Mouse (Mus musculus): ENCODE measurements around the gene Il17f. TPM values are rescaled to one million over a fixed set of nuclear protein-coding genes. Genes with fewer than 3 reads are reported as not detected.

The Il17f gene
- polyA plus RNA-seq, 1 experiment from 2014 or later: 0.16 TPM

GRCm38 (mm10) chr1:20761411-20761810, 29.0 kb downstream of the Il17f start:
- no peak for DNase-seq (ENCODE audit: low spot score)
- 80% methylated on average over 4 of the region's 4 CpGs for WGBS

GRCm38 (mm10) chr1:20760331-20760730, 30.1 kb downstream of the Il17f start:
- WGBS: 93% methylated on average over 5 of the region's 5 CpGs
- Histone ChIP-seq H3K27ac (replicated peaks) (no peak overlapping the region), H3K4me1 (no peaks in the 10 kb centered on the region), H3K9me3 (no peaks in the 10 kb centered on the region), H3K27me3 (replicated peaks; ENCODE audit: low read depth, poor library complexity, severe bottlenecking) (no peaks in the 10 kb centered on the region), H3K4me3 (no peak overlapping the region), H3K36me3 (replicated peaks) (no peaks in the 10 kb centered on the region)
- no peak for DNase-seq (ENCODE audit: low spot score)

More at GRCm38 (mm10) chr1:20761411-20761810, 29.0 kb downstream of the Il17f start:
- Histone ChIP-seq H3K4me3 (no peak overlapping the region), H3K27me3 (replicated peaks; ENCODE audit: low read depth, poor library complexity, severe bottlenecking) (no peaks in the 10 kb centered on the region), H3K4me1 (no peaks in the 10 kb centered on the region), H3K36me3 (replicated peaks) (no peaks in the 10 kb centered on the region), H3K27ac (replicated peaks) (no peak overlapping the region), H3K9me3 (no peaks in the 10 kb centered on the region)

GRCm38 (mm10) chr1:20759799-20760198, 30.6 kb downstream of the Il17f start:
- Histone ChIP-seq H3K4me3 (no peak overlapping the region), H3K9me3 (no peaks in the 10 kb centered on the region), H3K27me3 (replicated peaks; ENCODE audit: low read depth, poor library complexity, severe bottlenecking) (no peaks in the 10 kb centered on the region), H3K4me1 (no peaks in the 10 kb centered on the region), H3K36me3 (replicated peaks) (no peaks in the 10 kb centered on the region), H3K27ac (replicated peaks) (no peak overlapping the region)
- 83% methylated on average over 10 of the region's 10 CpGs for WGBS
- DNase-seq (ENCODE audit: low spot score): no peak

GRCm38 (mm10) chr1:20757586-20757985, 32.8 kb downstream of the Il17f start:
- WGBS: 88% methylated on average over 3 of the region's 3 CpGs
- no peaks in the 10 kb centered on the region for H3K36me3 ChIP-seq (replicated peaks)
- no peaks in the 10 kb centered on the region for H3K9me3 ChIP-seq
- H3K4me1 ChIP-seq: no peaks in the 10 kb centered on the region
- no peak for DNase-seq (ENCODE audit: low spot score)
- H3K27me3 ChIP-seq (replicated peaks; ENCODE audit: low read depth, poor library complexity, severe bottlenecking): no peaks in the 10 kb centered on the region
- H3K4me3 ChIP-seq: no peak overlapping the region
- H3K27ac ChIP-seq (replicated peaks): no peak overlapping the region

- H3K4me3 ChIP-seq: no peak overlapping the region
- no peak overlapping the region for H3K27ac ChIP-seq (replicated peaks)
- no peaks in the 10 kb centered on the region for H3K36me3 ChIP-seq (replicated peaks)
- no peaks in the 10 kb centered on the region for H3K4me1 ChIP-seq
- no peak for DNase-seq (ENCODE audit: low spot score)
- H3K9me3 ChIP-seq: peaks cover 4% of the 10 kb centered on the region; the same call in 1 of the 2 replicates
- no peaks in the 10 kb centered on the region for H3K27me3 ChIP-seq (replicated peaks; ENCODE audit: low read depth, poor library complexity, severe bottlenecking)
- WGBS: 83% methylated on average over 10 of the region's 10 CpGs
Measured at GRCm38 (mm10) chr1:20754439-20754838, 36.0 kb downstream of the Il17f start.

DNA sequence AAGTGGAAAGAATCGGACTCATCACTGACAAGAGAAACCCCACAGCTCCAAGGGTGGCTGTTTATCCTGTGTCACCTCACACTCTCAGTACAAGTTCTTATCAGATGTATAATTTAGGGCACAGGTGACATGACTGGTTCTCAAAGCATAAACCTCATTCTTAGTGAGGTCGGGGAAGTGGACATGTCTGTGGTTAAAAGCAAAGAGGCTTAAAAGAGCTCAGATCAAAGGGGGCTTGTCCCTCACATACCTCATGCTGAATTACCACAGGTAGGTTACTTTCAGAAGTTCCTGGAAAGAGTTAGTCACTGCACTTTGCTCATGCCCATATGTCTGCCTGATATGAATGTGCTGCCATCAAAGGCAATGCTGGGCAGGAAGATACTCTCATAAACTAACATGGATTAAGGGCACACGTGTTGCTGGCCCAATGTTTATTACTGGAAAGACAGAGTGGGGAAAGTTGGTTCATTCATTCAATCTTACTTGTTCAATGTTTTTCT, 49.9 kb downstream of the Il17f start:
- no peak overlapping the region for H3K27ac ChIP-seq (replicated peaks)
- WGBS: 85% methylated on average over 3 of the region's 3 CpGs
- no peaks in the 10 kb centered on the region for H3K36me3 ChIP-seq (replicated peaks)
- H3K4me1 ChIP-seq: 0 out of 2 replicates have a peak, but pooled peaks cover 4% of the 10 kb centered on the region
- H3K4me3 ChIP-seq: no peak overlapping the region
- no peak for DNase-seq (ENCODE audit: low spot score)
- no peaks in the 10 kb centered on the region for H3K9me3 ChIP-seq
- H3K27me3 ChIP-seq (replicated peaks; ENCODE audit: low read depth, poor library complexity, severe bottlenecking): no peaks in the 10 kb centered on the region

- no peaks in the 10 kb centered on the region for H3K9me3 ChIP-seq
- H3K36me3 ChIP-seq (replicated peaks): no peaks in the 10 kb centered on the region
- 90% methylated on average over 2 of the region's 2 CpGs for WGBS
- H3K4me1 ChIP-seq: 0 out of 2 replicates have a peak, but pooled peaks cover 2% of the 10 kb centered on the region
- H3K27ac ChIP-seq (replicated peaks): no peak overlapping the region
- H3K4me3 ChIP-seq: no peak overlapping the region
- no peaks in the 10 kb centered on the region for H3K27me3 ChIP-seq (replicated peaks; ENCODE audit: low read depth, poor library complexity, severe bottlenecking)
- DNase-seq (ENCODE audit: low spot score): no peak
Measured at GRCm38 (mm10) chr1:20738483-20738882, 51.9 kb downstream of the Il17f start.

DNA sequence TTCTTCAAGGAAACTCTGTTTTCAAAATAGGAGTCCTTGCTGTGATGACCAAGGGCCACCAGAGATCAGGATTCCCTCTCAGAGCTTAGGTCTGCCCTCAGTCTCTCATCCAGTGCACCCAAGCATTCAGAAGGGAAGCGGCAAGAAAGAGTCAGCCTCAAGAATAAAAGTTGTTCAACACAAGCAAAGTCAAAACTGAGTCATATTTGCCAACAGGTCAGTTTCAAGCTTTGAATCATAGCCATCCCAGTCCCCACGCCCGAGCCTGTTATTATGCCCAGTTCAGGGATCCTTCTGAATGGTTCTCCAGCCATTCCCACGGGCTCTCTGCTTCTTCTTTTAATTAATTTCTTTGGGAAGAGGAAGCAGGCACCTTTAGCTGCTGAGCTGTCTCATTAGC, 53.8 kb downstream of the Il17f start:
- Histone ChIP-seq H3K4me3 (no peak overlapping the region), H3K27ac (replicated peaks) (no peak overlapping the region), H3K4me1 (0 out of 2 replicates have a peak, but pooled peaks cover 3% of the 10 kb centered on the region), H3K36me3 (replicated peaks) (no peaks in the 10 kb centered on the region), H3K9me3 (no peaks in the 10 kb centered on the region), H3K27me3 (replicated peaks; ENCODE audit: low read depth, poor library complexity, severe bottlenecking) (no peaks in the 10 kb centered on the region)
- DNase-seq (ENCODE audit: low spot score): no peak
- 81% methylated on average over 4 of the region's 4 CpGs for WGBS

DNA sequence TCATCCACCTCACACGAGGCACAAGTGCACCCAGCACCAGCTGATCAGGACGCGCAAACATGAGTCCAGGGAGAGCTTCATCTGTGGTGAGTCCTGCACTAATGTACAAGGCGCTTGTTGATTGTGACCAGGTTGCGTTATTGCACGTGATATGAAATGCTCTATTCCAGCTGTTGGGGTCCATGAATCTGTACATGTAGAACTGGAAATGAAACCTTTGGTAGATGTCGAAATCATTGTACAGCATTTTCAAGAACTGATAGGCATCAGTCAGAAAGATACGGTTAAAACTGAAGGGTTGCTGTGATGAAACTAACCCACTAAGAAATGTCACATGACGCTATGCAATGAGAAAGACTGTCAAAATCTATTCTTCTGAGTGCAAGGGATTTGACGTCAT, 59.5 kb downstream of the Il17f start, which contains the start of gene Il17a:
TSS of gene Il17a (plus strand) at position 3 of the 400 bp plus-strand sequence.
- H3K9me3 ChIP-seq: peaks cover 9% of the 10 kb centered on the region; the same call in 1 of the 2 replicates
- no peaks in the 10 kb centered on the region for H3K36me3 ChIP-seq (replicated peaks)
- 0 out of 2 replicates have a peak, but pooled peaks cover 3% of the 10 kb centered on the region for H3K4me1 ChIP-seq
- H3K27me3 ChIP-seq (replicated peaks; ENCODE audit: low read depth, poor library complexity, severe bottlenecking): no peaks in the 10 kb centered on the region
- no peak within 1 kb of the TSS for H3K4me3 ChIP-seq
- 92% methylated on average over 10 of the region's 10 CpGs for WGBS
- DNase-seq (ENCODE audit: low spot score): no peak
- H3K27ac ChIP-seq (replicated peaks): no peak within 1 kb of the TSS

Other genes with a start within 250 kb of the Il17f start
- 0.01 TPM in 2 replicates for gene Pkhd1, start 172.6 kb downstream of the Il17f start, polyA plus RNA-seq (2016; fragmentation: Nextera tagmentation; extraction: Ambion mirVana)
- gene Il17a, start 59.7 kb downstream of the Il17f start, polyA plus RNA-seq (2016; fragmentation: Nextera tagmentation; extraction: Ambion mirVana): not detected in 2 replicates
- 278 and 297 TPM in 2 replicates for gene Mcm3, start 29.7 kb upstream of the Il17f start, polyA plus RNA-seq (2016; fragmentation: Nextera tagmentation; extraction: Ambion mirVana)
- gene Paqr8, start 100.0 kb upstream of the Il17f start, polyA plus RNA-seq (2016; fragmentation: Nextera tagmentation; extraction: Ambion mirVana): 4.0 and 4.4 TPM in 2 replicates
- 2.2 and 2.5 TPM in 2 replicates for gene Efhc1, start 161.0 kb upstream of the Il17f start, polyA plus RNA-seq (2016; fragmentation: Nextera tagmentation; extraction: Ambion mirVana)